Mouse (Mus musculus): Measurements from ENCODE around the gene Git2.
A peak's percentile ranks its signal among the peaks of the same experiment; 100 is the strongest.

Git2 gene

DNA sequence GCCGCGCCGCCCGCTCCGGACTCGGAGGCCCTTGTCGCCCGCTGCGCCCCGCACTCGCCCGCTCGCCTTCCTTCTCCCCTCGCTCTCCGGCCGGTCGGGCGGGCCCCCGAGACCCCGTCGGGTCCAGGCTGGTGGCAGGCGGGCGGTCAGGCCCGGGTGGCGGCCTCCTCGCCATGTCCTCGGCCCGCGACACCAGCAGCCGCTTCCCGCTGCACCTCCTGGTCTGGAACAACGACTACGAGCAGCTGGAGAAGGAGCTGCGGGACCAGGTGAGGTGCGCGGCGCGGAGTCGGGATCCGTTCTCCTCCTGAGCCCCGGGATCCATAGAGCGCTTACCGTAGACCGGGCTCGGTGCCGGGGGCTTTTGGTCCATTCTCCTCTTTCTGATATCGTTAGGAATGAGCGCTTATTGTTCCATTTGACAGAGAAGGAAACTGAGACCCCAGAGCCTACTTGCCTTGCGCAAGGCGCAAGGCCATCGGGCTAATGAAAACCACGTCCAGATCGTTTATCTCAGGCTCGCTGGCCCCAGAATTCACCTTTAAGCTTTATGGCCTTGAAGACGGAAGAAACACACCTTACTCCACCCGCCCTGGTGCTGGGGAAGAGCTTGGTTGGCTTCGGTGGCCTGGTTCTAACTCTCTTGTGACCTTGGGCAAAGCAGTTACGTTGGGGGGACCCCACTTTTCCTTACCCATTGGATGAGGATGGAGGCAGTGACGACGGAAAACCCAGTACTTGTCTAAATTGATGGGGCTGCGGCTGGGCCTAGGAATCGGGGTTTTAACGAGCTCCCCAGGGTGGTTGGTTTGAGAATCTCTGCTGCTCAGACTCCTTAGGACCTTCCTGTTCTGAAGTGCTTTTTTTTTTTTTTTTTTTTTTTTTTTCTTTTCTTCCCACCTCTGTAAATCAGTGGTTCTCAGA, at the start of gene Git2:
Gene Git2 (minus strand): TSS at position 462 of the 924 bp plus-strand sequence.
- DNase-seq: no peak

DNA sequence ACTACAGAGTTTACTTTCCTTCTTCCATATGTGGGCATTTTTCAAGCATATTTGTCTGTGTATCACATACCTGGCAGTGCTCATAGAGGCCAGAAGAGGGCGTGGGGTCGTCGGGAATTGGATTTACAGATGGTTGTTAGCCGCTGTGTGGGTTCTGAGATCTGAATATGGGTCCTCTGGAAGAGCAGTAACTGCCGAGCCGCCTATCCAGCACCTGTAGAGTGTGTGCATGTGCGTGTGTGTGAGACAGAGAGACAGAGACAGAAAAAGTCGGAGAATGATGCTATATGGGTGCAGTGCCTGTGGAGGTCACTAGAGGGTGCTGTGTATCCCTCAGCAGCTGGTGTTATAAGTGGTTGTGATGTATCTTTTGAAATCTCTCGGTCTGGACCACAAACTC, 48.9 kb upstream of the Git2 start:
- peak; percentile 38 for DNase-seq

DNA sequence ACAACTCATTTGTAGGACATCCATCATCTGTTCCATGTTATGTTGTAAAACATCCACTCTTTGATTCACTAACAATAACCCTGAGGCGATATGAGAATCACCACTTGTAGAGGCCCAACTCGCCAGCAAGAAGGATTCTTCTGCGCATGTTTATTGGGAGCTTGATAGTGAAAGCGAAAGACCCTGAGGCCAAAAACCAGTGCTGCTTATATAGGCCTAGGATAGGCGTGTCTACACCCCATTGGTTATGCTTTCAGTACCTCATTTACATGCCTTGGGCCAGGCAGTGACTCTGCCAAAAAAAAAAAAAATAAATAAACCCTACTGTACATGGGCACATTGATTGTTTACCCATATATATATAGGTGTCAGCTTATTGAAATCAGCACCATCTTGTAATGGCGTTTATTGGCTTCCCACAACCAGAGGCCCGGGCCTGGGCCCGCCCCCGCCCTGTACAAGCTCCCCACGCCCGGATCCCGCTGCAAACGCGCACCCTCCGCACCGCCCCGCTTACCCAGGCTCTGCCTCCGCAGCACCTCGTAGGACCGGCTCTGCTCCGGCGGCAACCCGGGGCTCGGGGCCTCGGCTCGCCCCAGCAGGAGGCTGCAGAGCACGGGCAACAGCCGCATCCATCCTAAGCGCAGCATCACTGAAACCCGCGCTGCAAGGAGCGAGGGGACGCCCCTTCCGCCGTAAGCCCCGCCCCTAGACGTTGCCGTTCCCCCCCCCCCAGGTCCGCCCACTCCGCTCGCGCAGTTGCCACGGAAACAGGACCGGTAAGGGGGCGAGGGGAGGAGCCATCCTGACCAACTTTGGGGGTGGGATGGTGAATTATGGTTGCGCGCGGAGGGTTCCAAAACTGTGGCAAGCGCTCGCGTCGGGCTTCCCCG, 47.7 kb upstream of the Git2 start, which contains the start of gene 1500011B03Rik:
Gene 1500011B03Rik (minus strand): TSS at position 673 of the 893 bp plus-strand sequence.
- DNase-seq: peak; percentile 31

DNA sequence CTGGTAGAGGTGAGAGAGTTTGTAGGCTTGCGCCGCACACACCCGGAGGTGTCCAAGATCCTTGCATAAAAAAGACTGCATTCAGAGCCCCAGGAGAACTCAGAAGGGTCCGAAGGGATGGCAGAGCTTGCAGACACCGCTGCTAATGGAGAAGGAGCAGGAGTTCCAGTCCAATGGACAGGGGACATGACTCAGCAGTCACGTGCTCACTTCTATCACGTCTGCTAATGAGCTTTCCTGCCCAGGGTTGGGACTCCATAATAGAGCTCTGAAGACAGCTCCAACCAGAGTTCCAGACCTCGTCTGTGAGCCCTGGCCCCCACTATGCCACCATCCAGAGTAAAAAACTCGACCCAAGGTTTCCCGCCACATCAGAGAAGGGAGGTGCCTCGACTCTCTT, 42.8 kb upstream of the Git2 start:
- DNase-seq: peak; percentile 26

DNA sequence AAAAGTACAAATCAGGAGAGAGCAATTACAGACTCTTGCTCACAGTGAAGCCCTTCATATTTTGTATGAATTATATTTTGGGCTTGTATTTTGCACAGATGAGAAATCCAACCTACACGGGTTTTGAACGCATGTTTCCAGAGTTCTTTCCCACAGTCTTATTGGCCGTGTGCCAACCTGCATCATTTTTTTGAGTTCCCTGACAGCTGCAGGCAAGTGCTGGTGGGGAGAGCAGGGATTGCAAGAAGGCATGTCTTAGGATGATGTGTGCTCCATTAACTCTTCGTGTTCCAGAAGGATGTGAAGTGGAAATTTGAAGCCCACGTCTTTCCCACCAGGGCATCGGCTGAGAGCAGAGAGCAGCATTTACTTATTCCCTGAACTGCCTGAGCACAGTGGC, 41.3 kb upstream of the Git2 start:
- no peak for DNase-seq

DNA sequence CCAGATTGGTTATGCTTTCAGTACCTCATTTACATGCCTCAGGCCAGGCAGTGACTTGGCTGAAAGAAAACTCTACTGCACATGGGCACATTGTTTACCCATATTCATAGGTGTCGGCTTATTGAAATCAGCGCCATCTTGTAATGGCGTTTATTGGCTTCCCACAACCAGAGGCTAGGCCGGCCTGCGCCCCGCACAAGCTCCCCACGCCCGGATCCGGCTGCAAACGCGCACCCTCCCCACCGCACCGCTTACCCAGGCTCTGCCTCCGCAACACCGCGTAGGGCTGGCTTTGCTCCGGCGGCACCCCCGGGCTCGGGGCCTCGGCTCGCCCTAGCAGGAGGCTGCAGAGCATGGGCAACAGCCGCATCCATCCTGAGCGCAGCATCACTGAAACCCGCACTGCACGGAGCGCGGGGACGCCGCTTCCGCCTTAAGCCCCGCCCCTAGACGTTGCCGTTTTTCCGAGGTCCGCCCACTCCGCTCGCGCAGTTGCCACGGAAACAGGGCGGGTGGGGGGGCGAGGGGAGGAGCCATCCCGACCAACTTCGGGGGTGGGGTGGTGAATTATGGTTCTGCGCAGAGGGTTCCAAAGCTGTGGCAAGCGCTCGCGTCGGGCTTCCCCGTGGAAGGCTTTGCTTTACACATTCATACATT, 38.3 kb upstream of the Git2 start:
- DNase-seq: peak; percentile 66

DNA sequence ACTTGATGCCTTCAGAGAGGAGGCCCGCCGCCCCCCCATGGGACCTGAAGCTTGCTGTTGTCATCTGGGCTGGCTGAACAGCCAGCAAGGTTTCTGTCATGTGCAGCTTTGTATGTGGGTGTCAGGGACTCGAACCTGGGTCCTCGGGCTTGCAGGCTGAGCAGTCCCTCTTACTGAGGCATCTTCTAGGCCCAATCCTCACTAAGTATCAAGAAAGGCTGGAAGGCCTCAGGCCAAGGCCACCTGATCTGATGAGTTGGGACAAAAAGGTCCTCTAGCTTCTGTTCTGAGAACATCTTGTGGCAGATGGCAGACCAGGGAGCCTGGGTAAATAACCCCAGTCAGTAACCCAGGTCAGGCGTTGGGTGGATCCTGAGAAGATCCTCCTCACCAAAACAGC, 34.5 kb upstream of the Git2 start:
- DNase-seq: no peak

DNA sequence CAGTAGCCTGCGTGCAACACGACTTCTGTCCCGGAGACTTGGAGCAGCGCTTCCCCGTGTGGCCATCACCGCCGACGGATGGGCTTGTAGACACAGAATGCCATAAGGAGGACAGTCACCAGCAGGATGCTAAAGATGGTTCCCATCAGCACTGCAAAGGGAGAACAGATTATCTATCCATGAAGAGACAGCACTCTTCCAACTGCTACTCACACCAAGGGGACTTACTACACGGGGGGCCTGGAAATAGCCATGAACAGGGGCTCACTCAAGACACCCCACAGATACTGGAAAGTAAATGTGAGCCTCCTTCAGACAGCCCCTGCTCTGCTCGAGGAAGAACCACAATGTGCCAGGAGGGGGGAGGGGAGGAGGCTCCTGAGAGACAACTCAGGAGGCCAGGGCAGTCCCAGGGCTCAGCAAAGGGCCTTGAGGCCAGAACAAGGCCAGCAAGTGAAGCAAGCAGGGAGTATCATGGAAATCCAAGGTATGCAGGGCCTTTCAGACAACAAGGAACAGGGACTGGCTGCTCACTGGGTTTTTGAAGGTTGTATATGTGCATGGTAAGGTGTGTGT, 34.0 kb upstream of the Git2 start:
- no peak for DNase-seq

DNA sequence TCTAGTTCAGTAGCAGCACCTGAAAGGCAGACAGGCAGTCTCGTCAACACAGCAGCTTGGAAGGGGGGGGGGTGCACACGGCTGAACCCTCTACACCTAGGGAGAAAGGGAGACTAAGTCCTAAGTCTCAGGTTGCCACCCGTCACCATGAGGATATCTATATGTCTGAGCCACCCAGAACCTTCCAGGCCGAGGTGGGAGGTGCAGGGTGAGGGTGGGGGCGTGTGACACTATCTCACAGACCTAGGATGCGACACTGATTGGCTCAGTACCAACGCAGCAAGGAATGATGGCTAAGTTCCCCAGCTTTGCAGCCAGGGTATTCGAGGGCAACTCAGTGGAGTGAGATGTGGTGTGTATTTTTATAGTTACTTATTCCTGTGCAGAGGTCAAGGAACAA, 33.1 kb upstream of the Git2 start:
- no peak for DNase-seq

DNA sequence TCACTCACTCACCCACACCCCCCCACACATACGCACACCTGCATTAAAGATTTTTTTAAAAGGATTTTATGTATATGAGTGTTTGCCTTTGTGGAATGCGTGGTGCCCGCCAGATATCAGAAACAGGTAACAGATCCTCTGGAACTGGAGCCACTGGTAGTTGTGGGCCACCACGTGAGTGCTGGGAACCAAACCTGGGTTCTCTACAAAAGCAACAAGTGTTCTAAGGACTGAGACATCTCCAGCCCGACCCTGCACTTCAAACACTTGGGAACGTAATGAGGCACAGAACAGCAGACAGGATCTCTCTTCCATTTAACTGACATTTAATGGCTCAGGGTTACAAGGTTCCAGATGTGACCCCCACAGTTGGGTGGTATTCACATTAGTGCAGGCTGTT, 32.6 kb upstream of the Git2 start:
- no peak for DNase-seq

DNA sequence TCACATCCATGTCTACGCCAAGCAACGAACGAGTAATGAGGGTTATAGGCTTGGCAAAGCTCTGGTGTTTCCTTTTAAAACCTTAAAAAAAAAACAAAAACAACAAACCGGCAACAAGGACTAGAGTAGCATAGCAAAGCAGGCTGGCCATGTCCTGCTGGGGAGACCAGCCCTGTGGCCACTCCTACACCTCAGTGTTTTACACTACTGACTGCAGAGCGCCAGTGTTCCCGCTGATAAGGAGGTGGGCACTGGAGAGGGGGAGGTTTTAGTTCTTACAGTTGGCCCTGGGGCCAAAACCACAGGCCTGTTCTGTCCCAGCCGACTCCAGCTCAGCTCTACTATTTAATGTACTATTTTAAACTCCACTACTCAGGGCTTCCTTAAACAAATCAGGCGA, 32.2 kb upstream of the Git2 start:
- no peak for DNase-seq

DNA sequence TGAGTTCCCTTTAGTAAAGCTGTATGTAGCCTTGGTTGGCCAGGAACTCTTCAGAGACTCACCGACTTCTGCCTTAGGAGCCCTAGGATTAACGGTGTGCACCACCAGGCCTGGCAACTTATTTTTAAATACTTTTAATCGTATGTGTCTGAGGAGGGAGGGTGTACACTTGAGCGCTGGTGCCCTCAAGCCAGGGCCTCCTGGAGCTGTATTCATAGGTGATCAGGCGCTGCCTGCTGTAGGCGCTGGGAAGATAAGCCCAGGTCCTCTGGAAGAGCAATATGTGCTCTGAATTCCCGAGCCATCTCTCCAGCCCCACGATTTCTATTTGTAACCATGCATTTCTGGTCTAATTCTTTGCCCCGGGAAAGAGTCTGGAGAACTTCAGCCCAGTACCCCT, 31.7 kb upstream of the Git2 start:
- DNase-seq: no peak

DNA sequence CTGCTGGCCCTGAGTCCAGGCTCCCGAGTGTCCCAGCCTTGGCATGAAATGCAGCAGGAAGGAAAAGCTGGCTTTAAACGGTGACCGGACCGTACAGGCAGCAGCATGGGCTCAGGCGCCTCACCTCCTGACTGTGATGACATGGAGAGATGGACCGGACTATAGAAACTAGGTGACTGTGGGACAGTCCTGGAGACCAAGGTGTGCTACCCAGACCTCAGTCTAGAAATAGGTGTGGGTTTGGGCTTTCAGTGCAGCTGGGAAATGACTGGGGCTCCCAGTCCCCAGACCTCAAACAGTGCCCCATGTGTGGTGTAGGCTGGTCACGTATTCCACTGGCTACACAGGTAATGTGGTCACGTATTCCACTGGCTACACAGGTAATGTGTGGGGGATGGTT, 31.3 kb upstream of the Git2 start:
- no peak for DNase-seq

DNA sequence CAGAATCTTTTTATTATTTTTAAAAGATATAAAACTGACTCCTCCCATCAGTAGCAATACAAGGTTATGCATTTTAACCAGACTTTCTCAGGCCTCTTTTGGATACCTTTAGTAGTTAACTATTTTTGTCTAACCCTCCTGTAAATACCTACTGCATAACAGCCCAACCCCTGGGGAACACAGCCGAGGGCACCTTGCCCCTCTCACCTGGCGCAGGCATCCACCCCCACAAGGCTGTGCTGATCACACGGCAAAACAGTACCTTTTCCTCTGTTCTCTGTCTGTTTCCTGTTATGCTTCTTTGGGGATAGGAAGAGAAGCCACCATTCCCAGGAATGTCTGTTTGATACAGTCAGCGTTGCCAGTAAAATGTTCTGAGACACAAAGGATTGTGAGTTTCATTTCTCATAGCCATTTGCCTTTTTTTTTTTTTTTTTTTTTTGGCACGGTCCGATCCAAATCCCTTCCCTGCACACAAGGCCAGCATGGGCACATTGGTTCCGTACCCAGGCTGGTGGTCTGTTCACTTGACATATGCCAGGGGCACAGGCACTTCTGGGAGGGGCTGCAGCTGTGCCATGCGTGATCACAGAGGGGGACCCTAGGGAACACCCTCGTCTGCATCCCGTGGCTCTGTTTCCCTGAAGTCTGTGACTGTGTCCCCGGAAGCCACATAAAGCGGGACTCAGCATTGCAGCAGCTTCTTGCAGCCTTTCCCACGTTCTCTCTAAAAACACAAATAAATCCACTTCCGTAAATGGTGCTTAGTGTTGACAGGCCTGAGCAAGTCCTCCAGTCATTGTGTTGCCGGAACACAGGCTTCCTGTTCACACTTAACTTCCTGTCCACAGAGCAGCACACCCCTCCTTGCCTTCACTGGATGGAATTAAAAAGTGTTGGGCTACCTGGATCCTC, 30.4 kb upstream of the Git2 start:
- DNase-seq: no peak

DNA sequence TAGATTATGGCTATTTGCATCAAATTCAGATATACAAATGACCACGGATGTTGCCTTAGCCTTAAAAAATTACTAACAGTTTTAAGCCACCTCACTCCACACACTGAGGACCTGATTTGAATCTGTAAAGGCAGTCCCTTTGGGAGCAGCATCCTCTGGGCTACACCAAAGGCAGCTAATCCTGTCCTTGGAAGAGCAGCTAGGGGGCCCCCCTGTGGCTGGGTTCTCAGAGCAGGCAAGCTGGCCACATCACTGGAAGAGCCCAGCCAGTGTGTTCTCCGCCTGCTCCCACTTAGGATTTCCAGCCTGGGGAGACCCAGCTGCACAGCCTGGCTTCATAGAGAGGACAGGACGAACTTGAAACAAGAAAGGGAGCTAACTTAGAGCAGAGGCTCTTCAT, 29.6 kb upstream of the Git2 start:
- no peak for DNase-seq

DNA sequence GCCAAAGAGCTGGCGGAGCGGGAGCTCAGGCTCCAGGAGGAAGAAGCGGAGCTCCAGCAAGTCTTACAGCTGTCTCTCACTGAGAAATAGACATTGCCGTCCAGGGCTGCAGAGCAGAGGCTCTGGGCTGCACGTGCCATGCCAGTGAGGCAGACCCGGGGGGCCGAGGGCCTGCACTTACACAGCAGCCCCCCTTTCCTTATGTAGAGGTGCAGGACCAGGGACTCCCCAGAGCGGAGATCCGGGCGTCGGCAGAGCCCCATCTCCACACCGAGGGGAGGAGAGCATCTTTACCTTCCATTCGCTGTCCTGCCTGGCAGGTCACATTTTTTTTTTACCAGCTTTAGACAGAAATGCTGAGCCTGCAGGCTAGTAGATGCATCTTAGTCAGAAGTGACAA, 29.0 kb upstream of the Git2 start:
- DNase-seq: no peak

DNA sequence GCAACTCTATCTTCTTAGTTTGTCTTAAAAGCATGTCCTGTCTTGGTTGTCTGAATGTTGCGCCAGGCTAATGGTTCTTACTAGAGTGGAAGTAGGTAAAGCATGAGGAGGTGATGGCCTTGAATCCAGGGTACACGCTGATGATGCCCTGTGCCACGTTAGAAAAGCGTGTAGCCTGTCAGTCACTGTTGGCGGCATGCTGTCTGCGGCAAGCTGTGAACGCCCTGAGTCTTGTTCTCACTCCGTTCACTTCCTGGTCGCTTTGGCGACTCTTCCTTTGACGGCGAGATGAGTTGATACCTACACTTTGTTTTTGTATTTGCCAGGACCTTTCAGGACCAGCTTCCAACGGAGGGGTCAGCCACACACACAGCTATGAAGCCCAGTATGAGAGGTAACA, 27.9 kb upstream of the Git2 start:
- no peak for DNase-seq

DNA sequence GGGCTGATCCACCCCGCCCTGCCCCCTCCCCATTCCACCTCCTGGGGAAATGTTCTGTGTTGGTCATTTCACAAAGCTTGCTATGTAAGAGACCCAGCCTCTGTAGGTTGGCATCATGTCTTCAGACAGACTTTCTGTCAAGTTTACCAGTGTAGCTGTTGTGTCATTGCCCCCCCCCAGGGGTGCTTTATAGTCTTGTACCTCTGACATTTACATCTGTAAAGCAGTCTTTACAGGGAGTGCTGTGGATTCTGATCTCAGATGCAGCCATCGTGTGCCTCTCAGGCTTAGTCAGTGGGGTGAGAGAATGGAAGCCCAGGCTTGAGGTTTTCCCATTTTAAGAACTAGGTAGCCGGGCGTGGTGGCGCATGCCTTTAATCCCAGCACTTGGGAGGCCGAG, 26.5 kb upstream of the Git2 start:
- DNase-seq: no peak

DNA sequence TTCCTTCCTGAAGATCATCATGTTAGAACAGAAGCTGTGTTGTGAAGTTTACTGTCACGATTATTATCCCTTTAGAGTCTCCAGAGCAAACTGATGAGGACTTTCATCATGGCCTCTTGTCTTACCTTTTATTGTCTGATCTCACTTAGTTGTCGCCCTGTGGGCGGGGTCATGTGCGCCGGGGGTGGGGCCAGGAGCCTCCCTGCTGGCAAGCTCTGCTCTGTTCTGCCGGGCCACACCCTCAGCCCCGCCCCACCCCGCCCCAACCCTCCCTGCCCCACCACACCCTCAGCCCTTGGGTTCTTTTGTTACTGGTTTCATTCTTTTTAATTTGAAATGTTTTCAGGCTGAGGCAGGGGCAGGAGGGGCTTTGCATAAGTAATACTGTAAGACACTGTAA, 25.7 kb upstream of the Git2 start:
- DNase-seq: no peak

DNA sequence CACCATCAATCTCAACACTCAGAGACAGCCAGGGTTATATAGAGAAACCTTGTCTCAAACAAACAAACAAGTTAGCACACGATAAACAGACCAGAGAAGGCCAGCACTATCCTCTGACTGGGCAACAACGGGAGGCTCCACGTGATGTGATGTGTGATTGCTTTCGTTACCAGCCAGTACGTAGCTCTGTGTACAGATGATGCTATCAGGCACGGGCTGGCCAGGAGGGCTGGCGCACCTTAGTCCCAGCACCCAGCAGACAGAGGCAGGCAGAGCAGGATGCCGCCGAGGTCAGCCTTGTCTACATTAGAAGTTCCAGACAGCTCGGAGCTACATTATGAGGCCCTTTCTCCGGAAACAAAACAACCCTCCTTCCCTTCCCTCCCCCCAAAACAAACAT, 24.5 kb upstream of the Git2 start:
- no peak for DNase-seq

DNA sequence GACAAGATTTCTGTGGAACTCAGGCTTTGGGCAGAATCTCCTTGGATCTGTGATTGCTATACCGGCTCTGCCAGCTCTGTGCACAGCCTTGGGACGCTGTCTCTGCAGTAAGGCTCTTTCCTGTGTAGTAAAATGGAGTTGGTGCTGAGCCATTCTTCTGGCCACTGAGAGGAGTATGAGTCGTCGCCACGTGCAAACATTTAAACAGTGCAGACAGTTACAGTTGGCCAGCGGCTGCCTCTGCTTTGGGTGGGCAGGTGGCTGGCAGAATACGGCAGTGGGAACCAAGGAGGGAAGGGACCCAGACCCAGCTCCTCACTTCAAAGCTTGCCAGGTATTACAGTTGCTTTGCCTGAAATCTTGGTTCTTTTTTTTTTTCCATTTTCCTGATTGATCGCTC, 21.9 kb upstream of the Git2 start:
- DNase-seq: no peak

All from kidney, adult 11 months (tissue).